8 mouse cellular contexts compared by ENCODE assay signal in the genomic region with DNA sequence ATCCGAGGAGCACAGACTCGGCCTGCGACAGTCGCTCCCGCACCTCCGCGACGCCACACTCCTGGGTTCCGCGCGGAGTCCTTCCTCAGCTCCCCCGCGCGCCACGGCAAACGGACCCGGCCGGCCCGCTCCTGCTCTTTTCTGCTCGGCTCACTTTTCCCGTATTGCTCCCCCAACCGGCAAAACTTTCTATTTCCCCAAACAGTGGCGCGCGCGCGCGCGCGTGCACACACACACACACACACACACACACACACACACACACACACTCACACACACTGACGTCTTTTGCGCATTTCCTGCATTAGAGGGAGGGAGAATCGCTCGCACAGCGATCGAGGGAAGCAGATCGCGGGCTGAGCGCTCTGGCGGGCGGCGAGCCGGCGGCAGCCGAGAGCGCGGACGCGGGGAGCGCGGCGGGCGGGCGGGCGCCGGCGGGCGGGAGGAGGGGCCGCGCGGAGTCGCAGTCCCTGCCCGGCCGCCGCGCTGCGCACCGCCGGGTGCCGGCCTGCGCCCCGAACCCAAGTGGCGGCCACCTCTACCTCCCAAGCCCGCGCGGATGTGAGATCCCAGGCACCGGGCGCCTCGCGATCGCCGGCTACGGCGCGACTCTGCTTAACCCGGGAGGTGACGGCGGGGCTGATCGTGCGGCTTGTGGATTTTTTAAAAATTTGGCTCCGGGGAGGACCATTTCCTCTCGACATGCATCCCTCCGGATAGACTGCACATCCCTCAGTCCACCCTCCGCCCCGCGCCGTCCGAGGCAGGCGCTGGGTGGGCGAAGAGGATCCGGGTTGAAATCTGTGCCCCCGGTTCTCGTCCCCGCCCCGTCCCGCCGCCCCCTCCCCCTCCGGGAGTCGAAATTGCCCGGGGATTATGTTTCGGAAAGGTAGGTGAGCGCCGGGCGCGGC. TPM values are rescaled to one million over a fixed set of nuclear protein-coding genes. Genes with fewer than 3 reads are reported as not detected.
A peak's percentile ranks its signal among the peaks of the same experiment; 100 is the strongest.
DNase-seq lines count a peak whose midpoint lies in the region; ATAC-seq and TF ChIP-seq lines count a peak whose summit lies in the region.

A gene (plus strand): TSS at position 466 of the 911 bp plus-strand sequence.

- no peaks in the 10 kb centered on the region for H3K9me3 ChIP-seq in heart, embryonic 14.5 days (ENCODE audit: control insufficient read depth, low read length)
- H3K9me3 ChIP-seq in liver, embryonic 16.5 days (replicated peaks; ENCODE audit: control insufficient read depth, low read length) = no peaks in the 10 kb centered on the region
- H3K9me3 ChIP-seq in neural tube, embryonic 12.5 days = no peaks in the 10 kb centered on the region
- no peaks in the 10 kb centered on the region for H3K9me3 ChIP-seq in stomach, postnatal 0 days (ENCODE audit: control insufficient read depth, low read length)

- H3K4me1 ChIP-seq in brown adipose tissue, adult 24 weeks (ENCODE audit: control insufficient read depth, insufficient read depth, insufficient read length, low read length) = peaks cover 8% of the 10 kb centered on the region
- H3K4me1 ChIP-seq in heart, embryonic 14.5 days (ENCODE audit: control insufficient read depth in 2 of 2, insufficient read depth in 2 of 2, low read length in 2 of 2) = peaks cover 21 to 38% of the 10 kb centered on the region in 2 experiments
- peaks cover 12% of the 10 kb centered on the region for H3K4me1 ChIP-seq in liver, embryonic 16.5 days (ENCODE audit: control insufficient read depth, low read depth, low read length)
- H3K4me1 ChIP-seq in neural tube, embryonic 12.5 days = peaks cover 31% of the 10 kb centered on the region
- H3K4me1 ChIP-seq in stomach, postnatal 0 days (replicated peaks; ENCODE audit: control insufficient read depth, insufficient read depth) = no peaks in the 10 kb centered on the region

- peak; percentile 66 for ATAC-seq in heart, embryonic 14.5 days (ENCODE audit: insufficient number of reproducible peaks, insufficient read depth, low FRiP score, low read depth)
- peak; percentile 72 for ATAC-seq in liver, embryonic 16.5 days (ENCODE audit: low read depth)
- ATAC-seq in neural tube, embryonic 12.5 days (ENCODE audit: low FRiP score, low read depth) = peak; percentile 75
- ATAC-seq in stomach, postnatal 0 days (ENCODE audit: low FRiP score, low TSS enrichment) = peak; percentile 76

- peak within 1 kb of the TSS; percentile 79 for H3K4me3 ChIP-seq in brown adipose tissue, adult 24 weeks (ENCODE audit: insufficient read depth, low read depth, low read length)
- H3K4me3 ChIP-seq in heart, embryonic 14.5 days (ENCODE audit: control insufficient read depth in 1 of 2, insufficient read depth in 1 of 2, low read depth in 1 of 2, low read length in 2 of 2) = peak within 1 kb of the TSS; percentile 54 to 71
- peak within 1 kb of the TSS; percentile 74 for H3K4me3 ChIP-seq in liver, embryonic 16.5 days (ENCODE audit: low read depth, low read length)
- peak within 1 kb of the TSS; percentile 72 for H3K4me3 ChIP-seq in neural tube, embryonic 12.5 days
- peak within 1 kb of the TSS; percentile 82 for H3K4me3 ChIP-seq in stomach, postnatal 0 days (ENCODE audit: low read depth, low read length)

- peak; percentile 68 for TF ChIP-seq CTCF in stomach, postnatal 0 days (IDR thresholded peaks at IDR 0.05; ENCODE audit: low read depth)

- no peak for TF ChIP-seq EP300 in stomach, postnatal 0 days (optimal IDR thresholded peaks at IDR 0.05)

- H3K27ac ChIP-seq in brown adipose tissue, adult 24 weeks (replicated peaks; ENCODE audit: low read depth, low read length) = peak within 1 kb of the TSS; percentile 95
- H3K27ac ChIP-seq in heart, embryonic 14.5 days (replicated peaks in 1 of 2; ENCODE audit: control insufficient read depth in 1 of 2, insufficient read depth in 1 of 2, low read depth in 2 of 2, low read length in 2 of 2) = peak within 1 kb of the TSS; percentile 86 to 99
- peak within 1 kb of the TSS; percentile 83 for H3K27ac ChIP-seq in liver, embryonic 16.5 days (ENCODE audit: low read length)
- H3K27ac ChIP-seq in neural tube, embryonic 12.5 days = peak within 1 kb of the TSS; percentile 86
- peak within 1 kb of the TSS; percentile 98 for H3K27ac ChIP-seq in stomach, postnatal 0 days (replicated peaks)

- H3K36me3 ChIP-seq in heart, embryonic 14.5 days (ENCODE audit: control insufficient read depth, insufficient read depth, low read length) = peaks cover 13% of the 10 kb centered on the region
- H3K36me3 ChIP-seq in liver, embryonic 16.5 days (ENCODE audit: control insufficient read depth, insufficient read depth) = no peaks in the 10 kb centered on the region
- H3K36me3 ChIP-seq in neural tube, embryonic 12.5 days = no peaks in the 10 kb centered on the region
- H3K36me3 ChIP-seq in stomach, postnatal 0 days (ENCODE audit: control insufficient read depth, insufficient read depth, low read length) = no peaks in the 10 kb centered on the region

- peak within 1 kb of the TSS; percentile 97 for H3K9ac ChIP-seq in heart, embryonic 14.5 days (ENCODE audit: low read length)
- H3K9ac ChIP-seq in liver, embryonic 16.5 days (ENCODE audit: low read depth, low read length) = peak within 1 kb of the TSS; percentile 76
- peak within 1 kb of the TSS; percentile 80 for H3K9ac ChIP-seq in neural tube, embryonic 12.5 days
- H3K9ac ChIP-seq in stomach, postnatal 0 days (ENCODE audit: low read length) = peak within 1 kb of the TSS; percentile 91

- peak within 1 kb of the TSS; percentile 97 for H3K4me2 ChIP-seq in heart, embryonic 14.5 days (ENCODE audit: low read length)
- peak within 1 kb of the TSS; percentile 86 for H3K4me2 ChIP-seq in liver, embryonic 16.5 days (ENCODE audit: low read depth, low read length)
- peak within 1 kb of the TSS; percentile 90 for H3K4me2 ChIP-seq in neural tube, embryonic 12.5 days (replicated peaks)
- H3K4me2 ChIP-seq in stomach, postnatal 0 days (replicated peaks; ENCODE audit: low read depth) = peak within 1 kb of the TSS; percentile 98

- H3K27me3 ChIP-seq in heart, embryonic 14.5 days (ENCODE audit: control insufficient read depth, insufficient read depth, low read length) = no peaks in the 10 kb centered on the region
- peaks cover 36% of the 10 kb centered on the region for H3K27me3 ChIP-seq in liver, embryonic 16.5 days (ENCODE audit: control insufficient read depth, insufficient read depth, low read depth, low read length)
- 0 out of 2 replicates have a peak, but pooled peaks cover 3% of the 10 kb centered on the region for H3K27me3 ChIP-seq in neural tube, embryonic 12.5 days (replicated peaks)
- H3K27me3 ChIP-seq in stomach, postnatal 0 days (ENCODE audit: control insufficient read depth, insufficient read depth, low read length) = no peaks in the 10 kb centered on the region

- DNase-seq in CD8-positive naive resting alpha-beta T cell, adult 2 months (ENCODE audit: low read depth in 2 of 2, low spot score in 2 of 2) = peak; percentile 71 to 75
- DNase-seq in fibroblast of lung, adult 2 months (ENCODE audit: low read depth) = peak; percentile 61
- peak; percentile 94 for DNase-seq in kidney, postnatal 14 days
- DNase-seq in stomach, postnatal 0 days (ENCODE audit: low spot score) = peak; percentile 91

- WGBS in heart, embryonic 14.5 days = under 1% methylated on average over 108 of the region's 115 CpGs
- under 1% methylated on average over 93 of the region's 115 CpGs for WGBS in liver, embryonic 16.5 days (ENCODE audit: insufficient replicate concordance)
- WGBS in neural tube, embryonic 12.5 days = under 1% methylated on average over 95 of the region's 115 CpGs
- under 1% methylated on average over 84 of the region's 115 CpGs for WGBS in stomach, postnatal 0 days

RNA-seq across cellular contexts. Expression of the gene that starts here (rescaled TPM):
- polyA plus RNA-seq in brown adipose tissue, adult 24 weeks (2012; ENCODE audit: insufficient read depth, insufficient read length, missing spikeins) = 13.7 and 18.0 TPM in 2 replicates
- 12.0 and 12.2 TPM in 2 replicates for polyA plus RNA-seq in heart, embryonic 14.5 days (2014; fragmentation: Nextera tagmentation; extraction: Ambion mirVana)
- polyA plus RNA-seq in liver, embryonic 16.5 days (2015; fragmentation: Nextera tagmentation; extraction: Ambion mirVana) = 0.43 and 0.77 TPM in 2 replicates
- 17.7 and 20.7 TPM in 2 replicates for polyA plus RNA-seq in neural tube, embryonic 12.5 days (2016; fragmentation: Nextera tagmentation; extraction: Ambion mirVana)
- polyA plus RNA-seq in stomach, postnatal 0 days (2015; fragmentation: Nextera tagmentation; extraction: Ambion mirVana) = 3.0 and 3.4 TPM in 2 replicates

Comparison
In these comparisons a context has a peak if more than half of its experiments do, and no peak if none do; other contexts are left out.
1. Peak in every context shown above with its lines: DNase-seq, ATAC-seq, H3K4me3 ChIP-seq and H3K27ac ChIP-seq.
2. Peak in ATAC-seq, H3K4me3 ChIP-seq, H3K27ac ChIP-seq, H3K9ac ChIP-seq and H3K4me2 ChIP-seq in liver, embryonic 16.5 days; RNA of the gene not detected or under 1 TPM.